Mouse (Mus musculus) forebrain, embryonic 15.5 days (tissue): ENCODE data around the gene Cct2. TPM values are rescaled to one million over a fixed set of nuclear protein-coding genes. Genes with fewer than 3 reads are reported as not detected.
A peak's percentile ranks its signal among the peaks of the same experiment; 100 is the strongest.

Source experiments
- ATAC-seq: fragments of 200-750 bp; cut with Nextera tagmentation; replicated peaks from 2 replicates; pipeline ENCODE4 v1.8.0; 2017; ENCODE audit warnings: mild to moderate bottlenecking, moderate TSS enrichment, moderate library complexity
- H3K27ac ChIP-seq: fragments of 300-500 bp; sonication (generic); replicated peaks from 2 replicates; pipeline ENCODE4 v1.5.1; 2015; ENCODE audit warnings: mild to moderate bottlenecking, inconsistent platforms
- H3K27me3 ChIP-seq: fragments of 300-500 bp; sonication (generic); 2 replicates; pipeline ENCODE4 v1.6.1; 2015; ENCODE audit warnings: inconsistent platforms
- H3K36me3 ChIP-seq: fragments of 300-500 bp; sonication (generic); 2 replicates; pipeline ENCODE4 v1.6.1; 2015; ENCODE audit warnings: mild to moderate bottlenecking, inconsistent platforms
- H3K4me1 ChIP-seq: fragments of 300-500 bp; sonication (generic); 2 replicates; pipeline ENCODE4 v1.6.1; 2015; ENCODE audit warnings: inconsistent platforms
- H3K4me2 ChIP-seq: fragments of 300-500 bp; sonication (generic); replicated peaks from 2 replicates; pipeline ENCODE4 v1.6.1; 2015; ENCODE audit warnings: mild to moderate bottlenecking, inconsistent platforms
- H3K4me3 ChIP-seq: fragments of 300-500 bp; sonication (generic); 2 replicates; pipeline ENCODE4 v1.5.1; 2015; ENCODE audit warnings: mild to moderate bottlenecking, inconsistent platforms
- H3K9ac ChIP-seq: fragments of 300-500 bp; sonication (generic); replicated peaks from 2 replicates; pipeline ENCODE4 v1.6.1; 2015; ENCODE audit warnings: mild to moderate bottlenecking, inconsistent platforms
- H3K9me3 ChIP-seq: fragments of 300-500 bp; sonication (generic); 2 replicates; pipeline ENCODE4 v1.6.1; 2016; ENCODE audit warnings: inconsistent platforms
- WGBS: fragments of 180-500 bp; shearing (Covaris S2); methylation state at CpG from one replicate; pipeline ENCODE4 v1.1.7; 2015; ENCODE audit warnings: mixed read lengths; 5-methylcytosine and 5-hydroxymethylcytosine counted together
- polyA plus RNA-seq: library from polyadenylated mRNA; unstranded; fragments of >200 nt; fragmentation: Nextera tagmentation; extraction: Ambion mirVana; gene quantifications from 2 replicates; pipeline ENCODE4 v1.2.1, GENCODE M21; 2015

The Cct2 gene
- polyA plus RNA-seq, 1 experiment from 2014 or later, result 273 TPM

GRCm38 (mm10) chr10:117018281-117018840 lies 45.3 kb downstream of the Cct2 start:
- no peak for ATAC-seq
- Histone ChIP-seq H3K4me1 (0 out of 2 replicates have a peak, but pooled peaks cover 4% of the 10 kb centered on the region), H3K9me3 (no peaks in the 10 kb centered on the region), H3K27ac (no peak overlapping the region), H3K27me3 (no peaks in the 10 kb centered on the region), H3K4me2 (no peak overlapping the region), H3K9ac (no peak overlapping the region), H3K36me3 (no peaks in the 10 kb centered on the region), H3K4me3 (no peak overlapping the region)
- 46% methylated on average over 7 of the region's 7 CpGs for WGBS

GRCm38 (mm10) chr10:117014565-117014964 lies 49.0 kb downstream of the Cct2 start:
- 90% methylated on average over 5 of the region's 5 CpGs for WGBS
- H3K27me3 ChIP-seq, result no peaks in the 10 kb centered on the region
- H3K36me3 ChIP-seq, result no peaks in the 10 kb centered on the region
- no peak for ATAC-seq
- no peak overlapping the region for H3K27ac ChIP-seq
- H3K4me1 ChIP-seq, result 0 out of 2 replicates have a peak, but pooled peaks cover 4% of the 10 kb centered on the region
- no peaks in the 10 kb centered on the region for H3K9me3 ChIP-seq
- H3K9ac ChIP-seq, result no peak overlapping the region
- no peak overlapping the region for H3K4me3 ChIP-seq
- no peak overlapping the region for H3K4me2 ChIP-seq

- no peak overlapping the region for H3K4me3 ChIP-seq
- H3K9ac ChIP-seq, result no peak overlapping the region
- WGBS, result 37% methylated on average over 12 of the region's 12 CpGs
- no peak overlapping the region for H3K27ac ChIP-seq
- no peaks in the 10 kb centered on the region for H3K27me3 ChIP-seq
- H3K4me2 ChIP-seq, result no peak overlapping the region
- no peaks in the 10 kb centered on the region for H3K9me3 ChIP-seq
- no peaks in the 10 kb centered on the region for H3K36me3 ChIP-seq
- 0 out of 2 replicates have a peak, but pooled peaks cover 4% of the 10 kb centered on the region for H3K4me1 ChIP-seq
- peak; percentile 64 for ATAC-seq
Measured at GRCm38 (mm10) chr10:117013689-117014390, 49.8 kb downstream of the Cct2 start.

GRCm38 (mm10) chr10:117011047-117011446 lies 52.6 kb downstream of the Cct2 start:
- no peaks in the 10 kb centered on the region for H3K36me3 ChIP-seq
- H3K4me1 ChIP-seq, result 0 out of 2 replicates have a peak, but pooled peaks cover 4% of the 10 kb centered on the region
- no peak for ATAC-seq
- WGBS, result 49% methylated on average over 8 of the region's 8 CpGs
- H3K9ac ChIP-seq, result no peak overlapping the region
- H3K9me3 ChIP-seq, result no peaks in the 10 kb centered on the region
- H3K4me3 ChIP-seq, result no peak overlapping the region
- H3K4me2 ChIP-seq, result no peak overlapping the region
- no peaks in the 10 kb centered on the region for H3K27me3 ChIP-seq
- H3K27ac ChIP-seq, result no peak overlapping the region

DNA sequence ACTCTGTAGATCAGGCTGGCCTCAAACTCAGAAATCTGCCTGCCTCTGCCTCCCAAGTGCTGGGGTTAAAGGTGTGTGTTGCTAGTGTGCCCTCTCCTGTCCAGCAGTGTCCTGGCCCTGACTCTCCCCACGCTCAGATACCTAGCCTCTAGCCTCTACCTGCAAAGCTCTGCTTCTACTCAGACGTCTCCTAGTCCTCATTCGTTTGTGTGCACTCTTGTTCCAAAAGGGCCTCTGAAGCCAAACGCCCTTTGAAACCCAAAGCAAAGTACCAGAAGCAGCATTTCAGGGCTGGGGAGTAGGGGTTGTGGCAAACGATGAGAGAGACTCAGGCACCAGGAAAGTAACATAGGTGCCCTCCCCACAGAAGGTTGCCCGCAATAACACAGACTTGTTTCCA lies 53.9 kb downstream of the Cct2 start:
- WGBS, result 81% methylated on average over 6 of the region's 6 CpGs
- ATAC-seq, result no peak
- Histone ChIP-seq H3K4me2 (no peak overlapping the region), H3K36me3 (no peaks in the 10 kb centered on the region), H3K4me1 (0 out of 2 replicates have a peak, but pooled peaks cover 4% of the 10 kb centered on the region), H3K27ac (no peak overlapping the region), H3K9ac (no peak overlapping the region), H3K4me3 (no peak overlapping the region), H3K27me3 (no peaks in the 10 kb centered on the region), H3K9me3 (no peaks in the 10 kb centered on the region)

DNA sequence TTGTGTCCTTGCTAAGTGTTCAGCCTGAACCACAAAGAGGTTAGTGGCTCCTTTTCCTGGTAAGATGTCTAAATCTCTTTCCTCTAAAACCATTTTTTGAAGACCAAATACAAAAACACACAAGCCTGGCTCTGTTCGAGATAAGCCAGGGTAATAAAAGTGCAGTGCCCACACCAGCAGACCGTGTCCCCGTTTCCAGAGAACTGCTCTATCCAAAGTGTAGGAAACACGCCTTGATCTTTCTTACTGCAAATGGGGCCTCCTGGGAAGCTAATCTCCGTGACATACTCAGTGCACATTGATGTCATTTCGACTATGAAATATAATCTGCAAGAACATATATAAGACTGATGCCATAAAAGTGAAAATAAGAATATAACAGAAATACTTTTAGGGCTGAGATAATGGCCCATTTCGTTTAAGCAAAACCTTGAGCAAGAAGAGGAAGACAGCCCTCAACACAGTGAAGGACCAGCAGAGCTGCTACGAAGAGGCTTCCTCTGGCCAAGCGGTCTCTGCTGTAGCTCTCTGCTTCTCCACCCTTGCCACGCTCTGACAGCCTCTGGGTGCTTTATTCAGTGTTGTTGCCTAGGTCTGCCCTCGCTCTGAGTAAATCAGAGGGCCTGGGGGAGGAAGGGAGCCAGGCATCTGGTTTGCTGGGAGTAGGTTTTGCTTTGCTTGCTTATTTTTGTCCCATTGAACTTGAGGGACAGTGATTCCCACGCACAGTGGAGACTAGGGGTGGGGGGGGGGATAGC lies 57.7 kb downstream of the Cct2 start:
- 78% methylated on average over 12 of the region's 12 CpGs for WGBS
- H3K4me1 ChIP-seq, result no peaks in the 10 kb centered on the region
- H3K4me2 ChIP-seq, result no peak overlapping the region
- no peaks in the 10 kb centered on the region for H3K9me3 ChIP-seq
- H3K9ac ChIP-seq, result no peak overlapping the region
- no peak for ATAC-seq
- no peak overlapping the region for H3K4me3 ChIP-seq
- H3K27ac ChIP-seq, result no peak overlapping the region
- no peaks in the 10 kb centered on the region for H3K36me3 ChIP-seq
- no peaks in the 10 kb centered on the region for H3K27me3 ChIP-seq

GRCm38 (mm10) chr10:117004695-117005094 lies 58.9 kb downstream of the Cct2 start:
- Histone ChIP-seq H3K27me3 (no peaks in the 10 kb centered on the region), H3K4me2 (no peak overlapping the region), H3K9ac (no peak overlapping the region), H3K27ac (no peak overlapping the region), H3K4me1 (no peaks in the 10 kb centered on the region), H3K9me3 (no peaks in the 10 kb centered on the region), H3K36me3 (no peaks in the 10 kb centered on the region), H3K4me3 (no peak overlapping the region)
- no peak for ATAC-seq
- WGBS, result 73% methylated on average over 5 of the region's 5 CpGs

Other genes with a start within 250 kb of the Cct2 start
- gene Myrfl, start 166.9 kb downstream of the Cct2 start, polyA plus RNA-seq, result 0.05 and 0.08 TPM in 2 replicates
- gene Rab3ip, start 113.0 kb downstream of the Cct2 start, polyA plus RNA-seq, result 48.6 and 50.4 TPM in 2 replicates
- gene Gm10271, start 91.2 kb downstream of the Cct2 start, polyA plus RNA-seq, result not detected in 2 replicates
- 0.10 TPM in 1 of 2 replicates, not detected in the other for gene Best3, start 77.5 kb downstream of the Cct2 start, polyA plus RNA-seq
- gene Lrrc10, start 18.5 kb downstream of the Cct2 start, polyA plus RNA-seq, result not detected in 2 replicates
- gene Frs2, start 84.7 kb upstream of the Cct2 start, polyA plus RNA-seq, result 20.0 and 23.7 TPM in 2 replicates
- 101 and 106 TPM in 2 replicates for gene Yeats4, start 160.7 kb upstream of the Cct2 start, polyA plus RNA-seq
- gene 9530003J23Rik, start 174.9 kb upstream of the Cct2 start, polyA plus RNA-seq, result not detected in 2 replicates
- gene Lyz2, start 218.5 kb upstream of the Cct2 start, polyA plus RNA-seq, result 15.7 and 18.2 TPM in 2 replicates
- not detected in 2 replicates for gene Lyz1, start 229.1 kb upstream of the Cct2 start, polyA plus RNA-seq